Mouse (Mus musculus) natural killer cell, adult 2 months (primary cell): ENCODE results near the gene Tlr6.
A peak's percentile ranks its signal among the peaks of the same experiment; 100 is the strongest.

Source experiments
- DNase-seq, 2 experiments: peaks; one replicate each; pipeline ENCODE4 v3.0.0; 2022; ENCODE audit warnings: low spot score in 2 of 2

The Tlr6 gene

GRCm38 (mm10) chr5:64959843-64960230 is at the start of gene Tlr6:
Tlr6 (minus strand) TSS chr5:64960097.
- peak; percentile 60 to 69 for DNase-seq

- no peak for DNase-seq
Observed at GRCm38 (mm10) chr5:65006011-65006491, 46.2 kb upstream of the Tlr6 start.

- no peak for DNase-seq
Observed at GRCm38 (mm10) chr5:65005251-65005650, 45.4 kb upstream of the Tlr6 start.

- no peak for DNase-seq
Observed at GRCm38 (mm10) chr5:65003946-65004535, 44.1 kb upstream of the Tlr6 start.

- no peak for DNase-seq
Observed at GRCm38 (mm10) chr5:65002940-65003824, 43.3 kb upstream of the Tlr6 start.

GRCm38 (mm10) chr5:64995408-64995807 is 35.5 kb upstream of the Tlr6 start:
- DNase-seq = no peak

- DNase-seq = no peak
Observed at GRCm38 (mm10) chr5:64992540-64992939, 32.6 kb upstream of the Tlr6 start.

GRCm38 (mm10) chr5:64989940-64990339 is 30.0 kb upstream of the Tlr6 start:
- no peak for DNase-seq

- no peak for DNase-seq
Observed at GRCm38 (mm10) chr5:64985971-64986370, 26.1 kb upstream of the Tlr6 start.

- DNase-seq = no peak
Observed at GRCm38 (mm10) chr5:64977128-64977527, 17.2 kb upstream of the Tlr6 start.

- DNase-seq = no peak
Observed at GRCm38 (mm10) chr5:64975121-64975520, 15.2 kb upstream of the Tlr6 start.

GRCm38 (mm10) chr5:64969861-64970771 is 10.2 kb upstream of the Tlr6 start, which contains the start of gene Fam114a1:
Fam114a1 (plus strand) TSS chr5:64970071.
- DNase-seq = peak; percentile 15 to 40

GRCm38 (mm10) chr5:64968961-64969860 is 9.3 kb upstream of the Tlr6 start:
- DNase-seq = peak in 1 of 2 experiments; percentile 34

GRCm38 (mm10) chr5:64963735-64964134 is 3.8 kb upstream of the Tlr6 start:
- no peak for DNase-seq

GRCm38 (mm10) chr5:64963271-64963670 is 3.4 kb upstream of the Tlr6 start:
- DNase-seq = no peak

- peak in 1 of 2 experiments; percentile 71 for DNase-seq
Observed at GRCm38 (mm10) chr5:64960857-64961391, 1.0 kb upstream of the Tlr6 start.

GRCm38 (mm10) chr5:64958991-64959842 is 680 bp downstream of the Tlr6 start:
- DNase-seq = peak; percentile 50 to 51

- no peak for DNase-seq
Observed at GRCm38 (mm10) chr5:64954931-64955330, 5.0 kb downstream of the Tlr6 start.

- DNase-seq = no peak
Observed at GRCm38 (mm10) chr5:64951486-64951885, 8.4 kb downstream of the Tlr6 start.

- DNase-seq = no peak
Observed at GRCm38 (mm10) chr5:64932775-64933174, 27.1 kb downstream of the Tlr6 start.
